Mouse (Mus musculus) ZHBTc4 (cell line): ENCODE measurements around the gene Ccdc113.
"Not testable (repeated sequence)": the region's sequence is repeated elsewhere in the genome, so short reads cannot be mapped to it uniquely, and the experiment has no call there.

Experiments used
- DNase-seq: peaks from one replicate; pipeline ENCODE4 v3.0.0-alpha.2; 2011; ENCODE audit warnings: low read depth, low spot score

Ccdc113 gene

GRCm38 (mm10) chr8:95602168-95602567 lies 68.3 kb downstream of the Ccdc113 start:
- no peak for DNase-seq

GRCm38 (mm10) chr8:95606509-95606908 lies 72.6 kb downstream of the Ccdc113 start:
- DNase-seq = not testable (repeated sequence)

GRCm38 (mm10) chr8:95607210-95607609 lies 73.3 kb downstream of the Ccdc113 start:
- DNase-seq = no peak
